Mouse (Mus musculus) neural tube, embryonic 15.5 days (tissue): ENCODE measurements at regions not wholly inside any gene's neighbourhood (a gene's known extent, or its start where the extent isn't known, plus 50 kb on each side); places are given as distances from the start of the nearest gene placed in this dataset.

Source experiments
- ATAC-seq: fragments of 200-750 bp; cut with Nextera tagmentation; 2 replicates; pipeline ENCODE4 v1.8.0; 2017; ENCODE audit warnings: mild to moderate bottlenecking, moderate TSS enrichment, moderate library complexity; ENCODE audit not compliant: low FRiP score
- H3K27ac ChIP-seq: fragments of 300-500 bp; sonication (generic); replicated peaks from 2 replicates; pipeline ENCODE4 v1.5.1; 2015; ENCODE audit warnings: mild to moderate bottlenecking, inconsistent platforms
- H3K27me3 ChIP-seq: fragments of 300-500 bp; sonication (generic); replicated peaks from 2 replicates; pipeline ENCODE4 v1.6.1; 2015; ENCODE audit warnings: inconsistent platforms
- H3K36me3 ChIP-seq: fragments of 300-500 bp; sonication (generic); 2 replicates; pipeline ENCODE4 v1.6.1; 2015; ENCODE audit warnings: inconsistent platforms
- H3K4me1 ChIP-seq: fragments of 300-500 bp; sonication (generic); 2 replicates; pipeline ENCODE4 v1.6.1; 2015; ENCODE audit warnings: inconsistent platforms
- H3K4me2 ChIP-seq: fragments of 300-500 bp; sonication (generic); 2 replicates; pipeline ENCODE4 v1.6.1; 2015; ENCODE audit warnings: inconsistent platforms, mild to moderate bottlenecking, moderate library complexity
- H3K4me3 ChIP-seq: fragments of 300-500 bp; sonication (generic); replicated peaks from 2 replicates; pipeline ENCODE4 v1.5.1; 2015; ENCODE audit warnings: mild to moderate bottlenecking, inconsistent platforms
- H3K9ac ChIP-seq: fragments of 300-500 bp; sonication (generic); replicated peaks from 2 replicates; pipeline ENCODE4 v1.6.1; 2015; ENCODE audit warnings: mild to moderate bottlenecking, inconsistent platforms
- H3K9me3 ChIP-seq: fragments of 300-500 bp; sonication (generic); replicated peaks from 2 replicates; pipeline ENCODE4 v1.6.1; 2016; ENCODE audit warnings: inconsistent platforms
- WGBS: fragments of 180-500 bp; shearing (Covaris S2); methylation state at CpG from one replicate; pipeline ENCODE4 v1.1.7; 2015; ENCODE audit warnings: mixed read lengths; 5-methylcytosine and 5-hydroxymethylcytosine counted together
- microRNA counts: library from miRNA; unstranded; fragments of <30 nt; microRNA quantifications from one replicate; lab custom pipeline; 2016
- microRNA-seq: library from miRNA; unstranded; fragments of <30 nt; microRNA quantifications from one replicate; pipeline ENCODE4, GENCODE M21; 2017

- H3K4me1 ChIP-seq: peaks cover 9% of the 10 kb centered on the region; the same call in 1 of the 2 replicates
- no peak overlapping the region for H3K27ac ChIP-seq
- no peak overlapping the region for H3K9ac ChIP-seq
- H3K9me3 ChIP-seq: no peaks in the 10 kb centered on the region
- H3K36me3 ChIP-seq: no peaks in the 10 kb centered on the region
- H3K4me3 ChIP-seq: no peak overlapping the region
- WGBS: 53% methylated on average over 7 of the region's 7 CpGs
- H3K27me3 ChIP-seq: no peaks in the 10 kb centered on the region
- ATAC-seq: 0 out of 2 replicates have a peak, but pooled peaks have one; percentile 37
- H3K4me2 ChIP-seq: no peak overlapping the region
Measured at GRCm38 (mm10) chr6:51372357-51372756, 60.1 kb upstream of the Nfe2l3 start.

- WGBS: 77% methylated on average over 3 of the region's 3 CpGs
- no peak for ATAC-seq
Measured at GRCm38 (mm10) chr6:51378436-51378835, 54.0 kb upstream of the Nfe2l3 start.

DNA sequence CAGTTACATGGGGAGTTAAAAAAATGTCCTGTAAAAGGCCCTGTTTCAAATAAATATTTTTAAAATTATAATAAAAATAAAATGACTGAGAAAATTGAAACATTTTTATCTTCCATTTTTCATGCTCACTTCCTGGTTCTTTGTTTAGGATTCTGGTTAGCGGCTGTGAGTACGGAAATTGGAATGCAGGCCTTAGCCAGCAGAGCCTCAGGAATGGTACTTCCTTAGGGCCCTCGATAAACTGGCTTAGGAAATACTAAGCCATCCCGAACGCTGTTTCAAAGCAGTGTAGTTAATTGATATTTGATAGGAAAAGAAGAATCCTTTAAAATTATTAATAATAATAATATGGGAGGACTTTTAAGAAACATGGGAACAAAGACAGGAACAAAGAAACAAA is 53.4 kb upstream of the Nfe2l3 start:
- H3K27ac ChIP-seq: peak overlapping the region; percentile 94
- peak overlapping the region; percentile 41 for H3K4me3 ChIP-seq
- peak overlapping the region; percentile 55; the same call in 1 of the 2 replicates for H3K9ac ChIP-seq
- 9% methylated on average over 5 of the region's 5 CpGs for WGBS
- H3K27me3 ChIP-seq: no peaks in the 10 kb centered on the region
- H3K9me3 ChIP-seq: no peaks in the 10 kb centered on the region
- H3K36me3 ChIP-seq: no peaks in the 10 kb centered on the region
- ATAC-seq: peak; percentile 50; the same call in 1 of the 2 replicates
- H3K4me2 ChIP-seq: peak overlapping the region; percentile 57
- peaks cover 10% of the 10 kb centered on the region; the same call in 1 of the 2 replicates for H3K4me1 ChIP-seq

More at GRCm38 (mm10) chr6:51378436-51378835, 54.0 kb upstream of the Nfe2l3 start:
- Histone ChIP-seq H3K36me3 (no peaks in the 10 kb centered on the region), H3K4me1 (0 out of 2 replicates have a peak, but pooled peaks cover 6% of the 10 kb centered on the region), H3K27ac (peak overlapping the region; percentile 94), H3K4me2 (no peak overlapping the region), H3K9ac (no peak overlapping the region), H3K27me3 (no peaks in the 10 kb centered on the region), H3K9me3 (no peaks in the 10 kb centered on the region), H3K4me3 (no peak overlapping the region)

GRCm38 (mm10) chr6:51379560-51380274 is 52.8 kb upstream of the Nfe2l3 start:
- Histone ChIP-seq H3K4me3 (peak overlapping the region; percentile 41), H3K27ac (peak overlapping the region; percentile 94), H3K4me2 (peak overlapping the region; percentile 57), H3K4me1 (peaks cover 10% of the 10 kb centered on the region; the same call in 1 of the 2 replicates), H3K36me3 (no peaks in the 10 kb centered on the region), H3K27me3 (no peaks in the 10 kb centered on the region), H3K9me3 (no peaks in the 10 kb centered on the region), H3K9ac (peak overlapping the region; percentile 55)
- ATAC-seq: peak; percentile 85
- WGBS: 3% methylated on average over 36 of the region's 36 CpGs

DNA sequence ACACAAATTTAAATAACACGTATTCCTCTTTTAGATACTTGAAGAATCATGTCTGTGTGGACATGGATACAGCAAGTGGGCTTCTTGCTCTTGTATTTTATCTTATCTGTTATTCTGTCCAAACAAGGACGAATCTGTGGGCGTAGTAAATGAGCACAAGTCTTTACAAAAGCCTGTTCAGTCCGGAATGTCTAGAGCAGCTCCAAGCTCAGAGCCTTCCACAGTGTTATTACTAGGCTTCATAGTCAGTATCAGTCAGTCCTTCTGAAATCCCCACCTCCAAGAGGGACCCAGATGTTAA is 52.2 kb upstream of the Nfe2l3 start:
- ATAC-seq: no peak
- WGBS: 68% methylated on average over 4 of the region's 4 CpGs
- no peaks in the 10 kb centered on the region for H3K9me3 ChIP-seq
- H3K27ac ChIP-seq: peak overlapping the region; percentile 94
- H3K4me2 ChIP-seq: peak overlapping the region; percentile 57
- H3K4me1 ChIP-seq: peaks cover 10% of the 10 kb centered on the region; the same call in 1 of the 2 replicates
- H3K36me3 ChIP-seq: no peaks in the 10 kb centered on the region
- H3K4me3 ChIP-seq: no peak overlapping the region
- no peak overlapping the region for H3K9ac ChIP-seq
- H3K27me3 ChIP-seq: no peaks in the 10 kb centered on the region

DNA sequence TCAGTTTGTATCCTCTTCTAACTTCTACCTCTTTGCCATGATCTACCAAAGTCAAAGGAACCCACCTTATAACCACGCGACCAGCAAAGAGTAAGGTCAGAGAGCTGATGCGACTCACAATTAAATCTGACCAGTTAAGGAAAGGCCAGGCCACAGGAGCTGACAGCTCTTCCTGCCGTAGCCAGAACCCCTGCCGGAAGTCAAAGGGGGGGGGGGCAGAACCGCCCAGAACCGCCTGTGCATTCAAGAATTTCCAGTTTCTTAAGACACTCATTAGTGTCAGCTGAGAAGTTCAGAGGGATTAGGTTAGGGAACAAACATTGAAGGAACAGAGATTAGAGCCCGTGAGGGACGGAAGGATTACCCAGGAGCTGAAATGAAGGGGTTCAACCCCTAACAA is 51.0 kb upstream of the Nfe2l3 start:
- no peak overlapping the region for H3K4me2 ChIP-seq
- 66% methylated on average over 9 of the region's 9 CpGs for WGBS

More for the DNA sequence above, 51.0 kb upstream of the Nfe2l3 start:
- Histone ChIP-seq H3K27ac (no peak overlapping the region), H3K27me3 (no peaks in the 10 kb centered on the region), H3K4me1 (peaks cover 10% of the 10 kb centered on the region; the same call in 1 of the 2 replicates), H3K9me3 (no peaks in the 10 kb centered on the region), H3K36me3 (no peaks in the 10 kb centered on the region), H3K4me3 (no peak overlapping the region), H3K9ac (no peak overlapping the region)
- no peak for ATAC-seq

MicroRNA genes in the stretch of these regions (microRNA counts, 519-probe panel; counts per million panel counts)
- microRNA mmu-miR-148a (lab: Ali Mortazavi, UCI): 3,780 counts per million, percentile 90 among the panel's probes with 10 or more counts

Small RNA genes lying in the stretch of these regions (microRNA-seq; reads per million reads assigned to microRNA genes)
- 144 reads per million, percentile 58 among the genes with 10 or more reads in this experiment for gene Mir148a
